Mouse (Mus musculus) MEL (cell line): Measurements from ENCODE around the gene Leng8. TPM values are rescaled to one million over a fixed set of nuclear protein-coding genes. Genes with fewer than 3 reads are reported as not detected.

Experiments used
- DNase-seq: peaks from one replicate; pipeline ENCODE4 v3.0.0; 2011; ENCODE audit warnings: low read depth, low spot score
- H3K27ac ChIP-seq: 2 replicates; pipeline ENCODE4 v1.5.1; 2012; ENCODE audit warnings: low read depth, mild to moderate bottlenecking, control low read depth, low read length, moderate library complexity; ENCODE audit not compliant: control insufficient read depth
- H3K27me3 ChIP-seq, 2 experiments: fragments of 150-350 bp in 1 of 2; sonication (generic) in 1 of 2; 2 replicates each; pipeline ENCODE4 v1.6.1; 2012; ENCODE audit warnings: low read length in 2 of 2, mild to moderate bottlenecking in 2 of 2, improper control_type of control experiment in 1 of 2, moderate library complexity in 1 of 2; ENCODE audit not compliant: insufficient read depth in 2 of 2, control insufficient read depth in 1 of 2
- H3K36me3 ChIP-seq, 2 experiments: 2 replicates each; pipeline ENCODE4 v1.6.1; 2012 to 2014; ENCODE audit warnings: low read length in 2 of 2, improper control_type of control experiment in 1 of 2, inconsistent platforms in 1 of 2, mild to moderate bottlenecking in 1 of 2; ENCODE audit not compliant: insufficient read depth in 2 of 2, control insufficient read depth in 1 of 2
- H3K4me1 ChIP-seq, 2 experiments: fragments of 150-350 bp in 1 of 2; sonication (generic) in 1 of 2; 2 replicates each; pipeline ENCODE4 v1.6.1; 2012; ENCODE audit warnings: low read length in 2 of 2, improper control_type of control experiment in 1 of 2, mild to moderate bottlenecking in 1 of 2; ENCODE audit not compliant: insufficient read depth in 2 of 2, control insufficient read depth in 1 of 2
- H3K4me3 ChIP-seq, 2 experiments: fragments of 150-350 bp in 1 of 2; sonication (generic) in 1 of 2; 2 replicates each; pipeline ENCODE4 v1.5.1; 2012; ENCODE audit warnings: low read depth in 2 of 2, low read length in 2 of 2, mild to moderate bottlenecking in 2 of 2, moderate library complexity in 2 of 2, control low read depth in 1 of 2, improper control_type of control experiment in 1 of 2; ENCODE audit not compliant: control insufficient read depth in 1 of 2, insufficient read depth in 1 of 2
- H3K79me2 ChIP-seq: 2 replicates; pipeline ENCODE4 v1.6.1; 2012; ENCODE audit warnings: mild to moderate bottlenecking, low read length, moderate library complexity; ENCODE audit not compliant: control insufficient read depth, poor library complexity, insufficient read depth
- H3K9ac ChIP-seq: 2 replicates; pipeline ENCODE4 v1.6.1; 2012; ENCODE audit warnings: low read depth, mild to moderate bottlenecking, control low read depth, low read length, moderate library complexity; ENCODE audit not compliant: control insufficient read depth, poor library complexity, severe bottlenecking
- H3K9me3 ChIP-seq: fragments of 150-350 bp; sonication (generic); replicated peaks from 2 replicates; pipeline ENCODE4 v1.6.1; 2012; ENCODE audit warnings: mild to moderate bottlenecking, low read length, improper control_type of control experiment, moderate library complexity; ENCODE audit not compliant: insufficient read depth
- BHLHE40 ChIP-seq: IDR thresholded peaks from 2 replicates; pipeline ENCODE4 v1.6.1; 2012; ENCODE audit warnings: low read depth, mild to moderate bottlenecking, inconsistent platforms, low read length, improper control_type of control experiment, borderline replicate concordance
- CTCF ChIP-seq, 3 experiments: IDR thresholded peaks in 2 of 3; conservative IDR thresholded peaks in 1 of 3; 2 replicates each; pipeline ENCODE4 v1.5.1; 2011 to 2012; ENCODE audit warnings: low read length in 3 of 3, low read depth in 2 of 3, mild to moderate bottlenecking in 2 of 3, improper control_type of control experiment in 1 of 3, inconsistent platforms in 1 of 3, mixed read lengths in 1 of 3, moderate library complexity in 1 of 3; ENCODE audit not compliant: control insufficient read depth in 1 of 3, insufficient read depth in 1 of 3, poor library complexity in 1 of 3, severe bottlenecking in 1 of 3
- E2F4 ChIP-seq: IDR thresholded peaks from 2 replicates; pipeline ENCODE4 v1.6.1; 2011; ENCODE audit warnings: low read depth, low read length, improper control_type of control experiment, borderline replicate concordance
- GABPA ChIP-seq: IDR thresholded peaks from 2 replicates; pipeline ENCODE4 v1.6.1; 2012; ENCODE audit warnings: low read depth, mild to moderate bottlenecking, inconsistent platforms, low read length, improper control_type of control experiment, moderate library complexity
- GATA1 ChIP-seq: IDR thresholded peaks from 2 replicates; pipeline ENCODE4 v1.6.1; 2011; ENCODE audit warnings: low read depth, low read length, improper control_type of control experiment
- JUND ChIP-seq: IDR thresholded peaks from 2 replicates; pipeline ENCODE4 v1.6.1; 2011; ENCODE audit warnings: low read depth, mild to moderate bottlenecking, improper control_type of control experiment, low read length
- MAFK ChIP-seq: IDR thresholded peaks from 2 replicates; pipeline ENCODE4 v1.6.1; 2011; ENCODE audit warnings: low read depth, mild to moderate bottlenecking, low read length, improper control_type of control experiment, borderline replicate concordance
- MAZ ChIP-seq: IDR thresholded peaks from 2 replicates; pipeline ENCODE4 v1.6.1; 2012; ENCODE audit warnings: low read depth, mild to moderate bottlenecking, inconsistent platforms, low read length, improper control_type of control experiment
- MEF2A ChIP-seq: IDR thresholded peaks from 2 replicates; pipeline ENCODE4 v1.6.1; 2014; ENCODE audit warnings: low read depth, mild to moderate bottlenecking, inconsistent platforms, low read length, improper control_type of control experiment; ENCODE audit not compliant: poor library complexity, insufficient replicate concordance, severe bottlenecking; ENCODE audit errors: extremely low read depth
- MXI1 ChIP-seq: IDR thresholded peaks from 2 replicates; pipeline ENCODE4 v1.6.1; 2011; ENCODE audit warnings: mild to moderate bottlenecking, low read depth, low read length, improper control_type of control experiment
- NELFE ChIP-seq: IDR thresholded peaks from 2 replicates; pipeline ENCODE4 v1.6.1; 2011; ENCODE audit warnings: low read depth, low read length, improper control_type of control experiment
- POLR2A ChIP-seq, 2 experiments: IDR thresholded peaks; 2 replicates each; pipeline ENCODE4 v1.6.1; 2011 to 2012; ENCODE audit warnings: low read length in 2 of 2, mild to moderate bottlenecking in 2 of 2, control low read depth in 1 of 2, improper control_type of control experiment in 1 of 2, low read depth in 1 of 2, moderate library complexity in 1 of 2; ENCODE audit not compliant: control insufficient read depth in 1 of 2, insufficient read depth in 1 of 2, poor library complexity in 1 of 2
- ZKSCAN1 ChIP-seq: IDR thresholded peaks from 2 replicates; pipeline ENCODE4 v1.6.1; 2012; ENCODE audit warnings: low read depth, mild to moderate bottlenecking, inconsistent platforms, low read length, improper control_type of control experiment, moderate library complexity
- ZNF384 ChIP-seq: IDR thresholded peaks from 2 replicates; pipeline ENCODE4 v1.6.1; 2012; ENCODE audit warnings: low read depth, mild to moderate bottlenecking, inconsistent platforms, low read length, improper control_type of control experiment
- polyA plus RNA-seq, 2 experiments: library from polyadenylated mRNA; stranded (reverse) in 1 of 2; unstranded in 1 of 2; fragments of >175 nt in 1 of 2; fragments of >200 nt in 1 of 2; gene quantifications; 2 replicates each; pipeline versions ENCODE4 v1.2.1 to v1.2.4; 2012; ENCODE audit warnings: low replicate concordance in 2 of 2, low read depth in 1 of 2; ENCODE audit not compliant: insufficient read length in 2 of 2, insufficient read depth in 1 of 2, missing spikeins in 1 of 2
- total RNA-seq: library from RNA; depleted of rRNA; stranded (reverse); fragments of 300-350 nt; gene quantifications from 2 replicates; pipeline ENCODE4 v1.2.3, GENCODE M21; 2012

Leng8 gene
- total and polyA plus RNA-seq, 3 experiments = 28.2 to 89.9 TPM; not detected in 1

GRCm38 (mm10) chr7:4119344-4119902 is 17.4 kb upstream of the Leng8 start, which contains the start of gene Ttyh1:
Ttyh1 (plus strand) TSS chr7:4119408.
- DNase-seq = no peak
- TF ChIP-seq POLR2A (IDR thresholded peaks at IDR 0.05; ENCODE audit: control insufficient read depth in 1 of 2, insufficient read depth in 1 of 2, low read depth in 1 of 2, low read length in 2 of 2, poor library complexity in 1 of 2) = 0 out of 4 replicates have a peak, but pooled peaks of 1 of the 2 experiments have one; percentile 28
- TF ChIP-seq CTCF (IDR thresholded peaks at IDR 0.05 in 2 of 3, conservative IDR thresholded peaks at IDR 0.05 in 1 of 3; ENCODE audit: control insufficient read depth in 1 of 3, insufficient read depth in 1 of 3, low read depth in 2 of 3, low read length in 3 of 3, poor library complexity in 1 of 3, severe bottlenecking in 1 of 3) = peak; percentile 22 to 60 (median 44); a peak in 5 of 6 replicates
- TF ChIP-seq MAFK = no peak
- H3K9me3 ChIP-seq = no peaks in the 10 kb centered on the region
- peaks cover 0 to 1% of the 10 kb centered on the region in 2 experiments; a peak in 1 of 4 replicates for H3K27me3 ChIP-seq
- H3K4me3 ChIP-seq = no peak within 1 kb of the TSS
- no peaks in the 10 kb centered on the region for H3K36me3 ChIP-seq
- no peak within 1 kb of the TSS for H3K27ac ChIP-seq
- no peaks in the 10 kb centered on the region for H3K79me2 ChIP-seq
- no peaks in the 10 kb centered on the region for H3K4me1 ChIP-seq
- H3K9ac ChIP-seq = no peak within 1 kb of the TSS

- no peak for TF ChIP-seq GABPA
- no peak for TF ChIP-seq GATA1
- no peaks in the 10 kb centered on the region for H3K9me3 ChIP-seq
- H3K79me2 ChIP-seq = no peaks in the 10 kb centered on the region
- H3K36me3 ChIP-seq = no peaks in the 10 kb centered on the region
- H3K4me1 ChIP-seq = no peaks in the 10 kb centered on the region
- peaks cover 0 to 1% of the 10 kb centered on the region in 2 experiments; a peak in 1 of 4 replicates for H3K27me3 ChIP-seq
- DNase-seq = no peak
- no peak overlapping the region for H3K4me3 ChIP-seq
- no peak overlapping the region for H3K27ac ChIP-seq
- no peak overlapping the region for H3K9ac ChIP-seq
Observed at GRCm38 (mm10) chr7:4119976-4120921, 16.6 kb upstream of the Leng8 start.

- no peak for TF ChIP-seq NELFE
- TF ChIP-seq MAZ = no peak
- TF ChIP-seq MXI1 = no peak
- TF ChIP-seq MEF2A = no peak
- no peak for TF ChIP-seq E2F4
- TF ChIP-seq BHLHE40 = no peak
- no peak for TF ChIP-seq ZKSCAN1
- TF ChIP-seq ZNF384 = no peak
- no peak for TF ChIP-seq GATA1
- no peak for TF ChIP-seq JUND
- TF ChIP-seq, all 39 proteins: peak for 0
- Histone ChIP-seq H3K4me1 (no peaks in the 10 kb centered on the region), H3K9ac (no peak overlapping the region), H3K4me3 (no peak overlapping the region), H3K27ac (no peak overlapping the region), H3K79me2 (no peaks in the 10 kb centered on the region), H3K36me3 (no peaks in the 10 kb centered on the region), H3K27me3 (peaks cover 0 to 1% of the 10 kb centered on the region in 2 experiments; a peak in 1 of 4 replicates), H3K9me3 (no peaks in the 10 kb centered on the region)
- DNase-seq = no peak
Observed at GRCm38 (mm10) chr7:4122076-4122768, 14.6 kb upstream of the Leng8 start.
